Mouse (Mus musculus) liver, embryonic 14.5 days (tissue): Measurements from ENCODE around the gene Nt5c2. TPM values are rescaled to one million over a fixed set of nuclear protein-coding genes. Genes with fewer than 3 reads are reported as not detected.

Source experiments
- ATAC-seq: fragments of 200-750 bp; cut with Nextera tagmentation; 2 replicates; pipeline ENCODE4 v1.8.0; 2017; ENCODE audit warnings: moderate number of reproducible peaks, mild to moderate bottlenecking, moderate library complexity; ENCODE audit not compliant: insufficient read depth
- DNase-seq, 3 experiments: peaks; one replicate each; pipeline ENCODE4 v3.0.0-alpha.2; 2012 to 2013; ENCODE audit warnings: low read depth in 3 of 3, low spot score in 3 of 3
- H3K27ac ChIP-seq: fragments of 300-500 bp; sonication (generic); 2 replicates; pipeline ENCODE4 v1.5.1; 2014; ENCODE audit warnings: moderate library complexity, mild to moderate bottlenecking, control low read depth, inconsistent platforms
- H3K27me3 ChIP-seq: fragments of 300-500 bp; sonication (generic); 2 replicates; pipeline ENCODE4 v1.6.1; 2014; ENCODE audit warnings: mild to moderate bottlenecking, low read length, moderate library complexity; ENCODE audit not compliant: control insufficient read depth, insufficient read depth
- H3K36me3 ChIP-seq: fragments of 300-500 bp; sonication (generic); replicated peaks from 2 replicates; pipeline ENCODE4 v1.6.1; 2014; ENCODE audit warnings: low read depth; ENCODE audit not compliant: control insufficient read depth, insufficient read depth
- H3K4me1 ChIP-seq, 2 experiments: fragments of 200-500 bp in 1 of 2; fragments of 300-500 bp in 1 of 2; sonication (generic) in 1 of 2; replicated peaks; 2 replicates each; pipeline ENCODE4 v1.6.1; 2012 to 2014; ENCODE audit warnings: antibody characterized with exemption in 1 of 2, inconsistent platforms in 1 of 2, low read length in 1 of 2; ENCODE audit not compliant: control insufficient read depth in 2 of 2, insufficient read depth in 2 of 2
- H3K4me2 ChIP-seq: fragments of 300-500 bp; sonication (generic); 2 replicates; pipeline ENCODE4 v1.6.1; 2014; ENCODE audit warnings: low read depth, mild to moderate bottlenecking, control low read depth, moderate library complexity
- H3K4me3 ChIP-seq, 2 experiments: fragments of 200-500 bp in 1 of 2; fragments of 300-500 bp in 1 of 2; sonication (generic) in 1 of 2; 2 replicates each; pipeline ENCODE4 v1.5.1; 2012 to 2014; ENCODE audit warnings: low read depth in 2 of 2, low read length in 2 of 2, mild to moderate bottlenecking in 2 of 2, control low read depth in 1 of 2, inconsistent platforms in 1 of 2, moderate library complexity in 1 of 2; ENCODE audit not compliant: insufficient read depth in 1 of 2
- H3K9ac ChIP-seq: fragments of 300-500 bp; sonication (generic); replicated peaks from 2 replicates; pipeline ENCODE4 v1.6.1; 2014; ENCODE audit warnings: mild to moderate bottlenecking, control low read depth, moderate library complexity
- H3K9me3 ChIP-seq: fragments of 300-500 bp; sonication (generic); 2 replicates; pipeline ENCODE4 v1.6.1; 2016; ENCODE audit warnings: low read length, mixed read lengths; ENCODE audit not compliant: control insufficient read depth
- CTCF ChIP-seq: IDR thresholded peaks from 2 replicates; pipeline ENCODE4 v1.5.1; 2016; ENCODE audit warnings: antibody characterized with exemption, low read depth, control low read depth
- EP300 ChIP-seq: IDR thresholded peaks from 2 replicates; pipeline ENCODE4 v1.6.1; 2016; ENCODE audit warnings: antibody characterized with exemption, low read depth
- WGBS: fragments of 180-500 bp; shearing (Covaris S2); extraction: QIAGEN DNeasy Blood & Tissue Kit; methylation state at CpG from one replicate; pipeline ENCODE4 v1.1.7; 2014; ENCODE audit not compliant: insufficient replicate concordance; 5-methylcytosine and 5-hydroxymethylcytosine counted together
- polyA plus RNA-seq, 2 experiments: library from polyadenylated mRNA; depleted of rRNA in 1 of 2; stranded (reverse) in 1 of 2; unstranded in 1 of 2; fragments of >200 nt; fragmentation: Nextera tagmentation in 1 of 2; extraction: Ambion mirVana in 1 of 2; gene quantifications; 2 replicates each; pipeline versions ENCODE4 v1.2.1 to v1.2.3; 2012 to 2014

Gene Nt5c2
- polyA plus RNA-seq, 2 experiments = 14.9 to 45.0 TPM

GRCm38 (mm10) chr19:46877886-46878285 is 137.1 kb downstream of the Nt5c2 start:
- Histone ChIP-seq H3K27me3 (no peaks in the 10 kb centered on the region), H3K4me2 (no peak overlapping the region), H3K9ac (no peak overlapping the region), H3K4me3 (no peak overlapping the region), H3K36me3 (no peaks in the 10 kb centered on the region; the same call in 1 of the 2 replicates), H3K4me1 (0 out of 4 replicates have a peak, but pooled peaks cover 0 to 2% of the 10 kb centered on the region in 2 experiments), H3K27ac (no peak overlapping the region), H3K9me3 (no peaks in the 10 kb centered on the region)
- TF ChIP-seq EP300 (no peak), CTCF (no peak)
- DNase-seq (no peak), ATAC-seq (no peak)
- 81% methylated on average over 13 of the region's 13 CpGs for WGBS

- Histone ChIP-seq H3K27ac (no peak overlapping the region), H3K27me3 (no peaks in the 10 kb centered on the region), H3K4me2 (no peak overlapping the region), H3K36me3 (no peaks in the 10 kb centered on the region), H3K9me3 (no peaks in the 10 kb centered on the region), H3K4me3 (no peak overlapping the region), H3K9ac (no peak overlapping the region), H3K4me1 (0 out of 4 replicates have a peak, but pooled peaks cover 0 to 2% of the 10 kb centered on the region in 2 experiments)
- TF ChIP-seq EP300 = no peak
- peak; percentile 97 for TF ChIP-seq CTCF
- DNase-seq (peak; percentile 58 to 68 (median 60)), ATAC-seq (peak; percentile 65)
- WGBS = 31% methylated on average over 12 of the region's 12 CpGs
Measured at GRCm38 (mm10) chr19:46875790-46876189, 139.2 kb downstream of the Nt5c2 start.

GRCm38 (mm10) chr19:46873924-46874323 is 141.0 kb downstream of the Nt5c2 start:
- no peak for ATAC-seq
- Histone ChIP-seq H3K27me3 (no peaks in the 10 kb centered on the region), H3K9me3 (no peaks in the 10 kb centered on the region), H3K4me2 (no peak overlapping the region), H3K27ac (no peak overlapping the region), H3K36me3 (no peaks in the 10 kb centered on the region), H3K4me1 (peaks cover 0 to 2% of the 10 kb centered on the region in 2 experiments; a peak in 1 of 4 replicates), H3K4me3 (no peak overlapping the region), H3K9ac (no peak overlapping the region)
- TF ChIP-seq CTCF = no peak
- TF ChIP-seq EP300 = no peak
- WGBS = 68% methylated on average over 3 of the region's 3 CpGs
- no peak for DNase-seq

GRCm38 (mm10) chr19:46871651-46872050 is 143.3 kb downstream of the Nt5c2 start:
- no peak for ATAC-seq
- Histone ChIP-seq H3K9me3 (no peaks in the 10 kb centered on the region), H3K27me3 (no peaks in the 10 kb centered on the region), H3K27ac (no peak overlapping the region), H3K4me1 (peaks cover 0 to 2% of the 10 kb centered on the region in 2 experiments; a peak in 1 of 4 replicates), H3K36me3 (no peaks in the 10 kb centered on the region), H3K9ac (no peak overlapping the region), H3K4me3 (no peak overlapping the region), H3K4me2 (no peak overlapping the region)
- DNase-seq = no peak
- 67% methylated on average over 7 of the region's 7 CpGs for WGBS
- TF ChIP-seq EP300 = no peak
- no peak for TF ChIP-seq CTCF

- Histone ChIP-seq H3K4me1 (peaks cover 0 to 2% of the 10 kb centered on the region in 2 experiments; a peak in 1 of 4 replicates), H3K27ac (no peak overlapping the region), H3K9me3 (no peaks in the 10 kb centered on the region), H3K36me3 (no peaks in the 10 kb centered on the region), H3K9ac (no peak overlapping the region), H3K4me3 (no peak overlapping the region), H3K4me2 (no peak overlapping the region), H3K27me3 (no peaks in the 10 kb centered on the region)
- ATAC-seq = no peak
- no peak for DNase-seq
- WGBS = 82% methylated on average over 4 of the region's 4 CpGs
- TF ChIP-seq CTCF (no peak), EP300 (no peak)
Measured at GRCm38 (mm10) chr19:46871096-46871495, 143.9 kb downstream of the Nt5c2 start.
